Mouse (Mus musculus) hindbrain, embryonic 13.5 days (tissue): ENCODE results near the gene Gm49336. TPM values are rescaled to one million over a fixed set of nuclear protein-coding genes. Genes with fewer than 3 reads are reported as not detected.

Experiments
- ATAC-seq: fragments of 200-750 bp; cut with Nextera tagmentation; 2 replicates; pipeline ENCODE4 v1.8.0; 2017; ENCODE audit warnings: moderate TSS enrichment; ENCODE audit not compliant: low FRiP score
- H3K27ac ChIP-seq: fragments of 300-500 bp; sonication (generic); 2 replicates; pipeline ENCODE4 v1.5.1; 2015; ENCODE audit warnings: inconsistent platforms, mild to moderate bottlenecking, moderate library complexity
- H3K27me3 ChIP-seq: fragments of 300-500 bp; sonication (generic); 2 replicates; pipeline ENCODE4 v1.6.1; 2015; ENCODE audit warnings: mild to moderate bottlenecking, inconsistent platforms
- H3K36me3 ChIP-seq: fragments of 300-500 bp; sonication (generic); 2 replicates; pipeline ENCODE4 v1.6.1; 2015; ENCODE audit warnings: mild to moderate bottlenecking, inconsistent platforms
- H3K4me1 ChIP-seq: fragments of 300-500 bp; sonication (generic); replicated peaks from 2 replicates; pipeline ENCODE4 v1.6.1; 2015; ENCODE audit warnings: inconsistent platforms
- H3K4me2 ChIP-seq: fragments of 300-500 bp; sonication (generic); 2 replicates; pipeline ENCODE4 v1.6.1; 2015; ENCODE audit warnings: inconsistent platforms, mild to moderate bottlenecking, moderate library complexity
- H3K4me3 ChIP-seq: fragments of 300-500 bp; sonication (generic); 2 replicates; pipeline ENCODE4 v1.5.1; 2015; ENCODE audit warnings: mild to moderate bottlenecking, inconsistent platforms
- H3K9ac ChIP-seq: fragments of 300-500 bp; sonication (generic); 2 replicates; pipeline ENCODE4 v1.6.1; 2015; ENCODE audit warnings: mild to moderate bottlenecking, inconsistent platforms
- H3K9me3 ChIP-seq: fragments of 300-500 bp; sonication (generic); 2 replicates; pipeline ENCODE4 v1.6.1; 2016; ENCODE audit warnings: inconsistent platforms
- WGBS: fragments of 180-500 bp; shearing (Covaris S2); methylation state at CpG from one replicate; pipeline ENCODE4 v1.1.7; 2015; 5-methylcytosine and 5-hydroxymethylcytosine counted together
- polyA plus RNA-seq: library from polyadenylated mRNA; unstranded; fragments of >200 nt; fragmentation: Nextera tagmentation; extraction: Ambion mirVana; gene quantifications from 2 replicates; pipeline ENCODE4 v1.2.1, GENCODE M21; 2015

The Gm49336 gene
- polyA plus RNA-seq: 51.7 and 52.1 TPM in 2 replicates

DNA sequence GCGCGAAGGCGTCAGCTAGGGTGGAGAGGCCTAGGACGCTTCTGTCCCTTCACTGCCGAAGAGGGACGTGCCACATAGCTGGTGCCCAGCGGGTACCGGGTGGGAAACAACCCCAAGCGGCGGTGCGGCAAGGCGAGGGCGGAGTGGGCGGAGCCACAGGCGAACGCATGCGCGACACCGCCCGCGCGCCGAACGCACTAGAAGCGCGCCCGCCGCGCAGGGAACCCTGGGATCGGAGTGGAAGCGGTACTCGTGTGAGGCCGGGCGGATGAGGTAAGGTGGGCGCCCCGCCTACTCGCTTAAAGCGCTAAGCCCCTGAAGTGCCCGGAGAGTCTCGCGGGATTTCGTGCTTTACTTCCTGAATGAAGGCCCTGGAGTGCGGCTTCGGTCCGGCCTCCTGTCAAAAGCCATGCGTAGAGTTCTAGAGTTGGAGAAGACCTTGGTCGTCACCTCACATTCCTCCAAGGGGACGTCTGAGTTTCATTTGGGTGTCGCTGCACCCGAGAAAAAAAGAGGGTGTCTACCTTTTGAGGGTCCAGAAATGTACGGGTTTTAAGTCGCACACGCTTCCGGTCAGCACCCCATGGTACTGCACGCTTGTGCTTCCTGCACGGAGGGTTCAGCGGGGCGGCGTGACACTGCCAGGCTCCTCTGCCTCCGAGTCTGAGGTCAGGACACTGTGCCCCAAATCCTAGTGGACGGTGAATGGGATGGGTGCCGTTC, at the start of gene Gm49336, which contains the start of gene Nupl1:
Gene Gm49336 (minus strand): TSS at position 227 of the 723 bp plus-strand sequence.
Gene Nupl1 (minus strand): TSS at position 151 of the 723 bp plus-strand sequence.
- no peaks in the 10 kb centered on the region for H3K27me3 ChIP-seq
- peak within 1 kb of the TSS; percentile 95 for H3K27ac ChIP-seq
- H3K4me2 ChIP-seq: peak within 1 kb of the TSS; percentile 68
- ATAC-seq: peak; percentile 100
- no peaks in the 10 kb centered on the region for H3K9me3 ChIP-seq
- H3K36me3 ChIP-seq: no peaks in the 10 kb centered on the region
- H3K9ac ChIP-seq: peak within 1 kb of the TSS; percentile 97
- under 1% methylated on average over 62 of the region's 62 CpGs for WGBS
- peaks cover 25% of the 10 kb centered on the region for H3K4me1 ChIP-seq
- peak within 1 kb of the TSS; percentile 93 for H3K4me3 ChIP-seq

- WGBS: 47% methylated on average over 6 of the region's 6 CpGs
- H3K4me2 ChIP-seq: no peak overlapping the region
- 0 out of 2 replicates have a peak, but pooled peaks cover 4% of the 10 kb centered on the region for H3K4me1 ChIP-seq
- H3K27ac ChIP-seq: no peak overlapping the region
- no peak for ATAC-seq
- no peak overlapping the region for H3K4me3 ChIP-seq
- no peaks in the 10 kb centered on the region for H3K27me3 ChIP-seq
- H3K9ac ChIP-seq: no peak overlapping the region
- no peaks in the 10 kb centered on the region for H3K9me3 ChIP-seq
- H3K36me3 ChIP-seq: peaks cover 40% of the 10 kb centered on the region
Observed at GRCm38 (mm10) chr14:60301024-60301423, 49.7 kb upstream of the Gm49336 start.

DNA sequence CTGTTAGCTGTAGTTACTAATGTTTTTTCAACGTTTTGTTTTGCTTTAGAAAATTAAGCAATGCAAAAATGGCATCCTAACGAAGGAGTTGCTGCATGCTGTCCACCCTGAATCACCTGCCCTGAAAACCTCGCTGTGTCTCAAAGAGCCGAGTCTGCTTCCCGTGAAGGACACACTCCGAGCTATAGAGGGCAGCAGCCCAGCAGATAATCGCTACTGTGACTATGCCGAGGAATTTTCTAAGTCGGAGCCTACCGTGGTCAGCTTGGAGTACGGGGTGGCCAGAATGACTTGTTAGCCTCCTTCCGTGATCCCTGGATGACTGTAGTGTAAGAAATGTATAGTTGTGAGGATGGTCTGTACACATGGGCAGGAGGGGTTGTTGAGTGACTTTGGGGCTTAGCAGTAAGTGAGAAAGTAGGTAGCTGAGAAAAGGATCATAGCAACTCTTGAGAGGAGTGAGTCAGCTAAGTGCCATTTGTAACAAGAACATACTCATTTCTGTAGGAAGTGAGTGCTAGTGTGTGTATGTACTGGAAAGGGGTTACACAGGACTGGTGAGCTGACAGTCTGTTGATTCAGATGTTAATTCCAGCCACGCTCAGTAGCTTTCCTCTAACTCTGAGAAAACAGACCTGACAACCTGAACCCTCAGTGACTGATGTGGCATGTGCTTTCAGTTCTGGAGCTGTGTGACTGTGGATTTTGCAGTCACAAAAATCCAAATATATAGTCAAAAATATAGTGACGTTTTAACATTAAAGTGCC, 49.1 kb upstream of the Gm49336 start:
- H3K4me2 ChIP-seq: no peak overlapping the region

GRCm38 (mm10) chr14:60295531-60295930, 44.2 kb upstream of the Gm49336 start:
- WGBS: 100% methylated on average over 1 of the region's 1 CpGs
- no peaks in the 10 kb centered on the region for H3K9me3 ChIP-seq
- peaks cover 51% of the 10 kb centered on the region for H3K36me3 ChIP-seq
- H3K4me3 ChIP-seq: no peak overlapping the region
- no peaks in the 10 kb centered on the region for H3K27me3 ChIP-seq
- H3K27ac ChIP-seq: no peak overlapping the region
- H3K4me1 ChIP-seq: no peaks in the 10 kb centered on the region
- no peak for ATAC-seq
- H3K4me2 ChIP-seq: no peak overlapping the region
- no peak overlapping the region for H3K9ac ChIP-seq

More for the DNA sequence above, 49.1 kb upstream of the Gm49336 start:
- WGBS: 66% methylated on average over 14 of the region's 14 CpGs
- Histone ChIP-seq H3K9me3 (no peaks in the 10 kb centered on the region), H3K4me1 (0 out of 2 replicates have a peak, but pooled peaks cover 4% of the 10 kb centered on the region), H3K9ac (no peak overlapping the region), H3K36me3 (peaks cover 40% of the 10 kb centered on the region), H3K4me3 (no peak overlapping the region), H3K27ac (0 out of 2 replicates have a peak overlapping the region, but pooled peaks have one; percentile 5), H3K27me3 (no peaks in the 10 kb centered on the region)
- no peak for ATAC-seq

DNA sequence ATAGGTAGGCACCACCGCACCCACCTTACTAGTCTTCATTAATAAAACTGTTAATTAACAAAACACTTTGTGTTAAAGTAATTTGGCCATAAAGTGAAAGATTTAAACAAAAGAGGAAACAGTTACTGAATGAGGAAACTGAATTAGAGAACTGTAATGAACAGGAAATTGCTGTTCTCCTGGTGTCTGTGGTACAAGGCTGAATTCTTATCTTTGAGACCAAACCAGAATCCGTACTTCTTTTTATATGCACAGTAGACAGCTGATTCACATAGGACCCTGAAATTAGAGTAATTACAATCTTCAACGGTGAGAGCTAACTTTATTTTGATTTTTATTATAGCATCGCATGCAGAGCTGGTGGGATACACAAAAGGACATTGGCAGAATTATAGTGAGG, 39.1 kb upstream of the Gm49336 start:
- Histone ChIP-seq H3K9ac (no peak overlapping the region), H3K4me2 (no peak overlapping the region), H3K27ac (no peak overlapping the region), H3K9me3 (no peaks in the 10 kb centered on the region), H3K4me1 (no peaks in the 10 kb centered on the region), H3K36me3 (peaks cover 51% of the 10 kb centered on the region), H3K27me3 (no peaks in the 10 kb centered on the region), H3K4me3 (no peak overlapping the region)
- WGBS: 90% methylated on average over 4 of the region's 4 CpGs
- ATAC-seq: no peak

DNA sequence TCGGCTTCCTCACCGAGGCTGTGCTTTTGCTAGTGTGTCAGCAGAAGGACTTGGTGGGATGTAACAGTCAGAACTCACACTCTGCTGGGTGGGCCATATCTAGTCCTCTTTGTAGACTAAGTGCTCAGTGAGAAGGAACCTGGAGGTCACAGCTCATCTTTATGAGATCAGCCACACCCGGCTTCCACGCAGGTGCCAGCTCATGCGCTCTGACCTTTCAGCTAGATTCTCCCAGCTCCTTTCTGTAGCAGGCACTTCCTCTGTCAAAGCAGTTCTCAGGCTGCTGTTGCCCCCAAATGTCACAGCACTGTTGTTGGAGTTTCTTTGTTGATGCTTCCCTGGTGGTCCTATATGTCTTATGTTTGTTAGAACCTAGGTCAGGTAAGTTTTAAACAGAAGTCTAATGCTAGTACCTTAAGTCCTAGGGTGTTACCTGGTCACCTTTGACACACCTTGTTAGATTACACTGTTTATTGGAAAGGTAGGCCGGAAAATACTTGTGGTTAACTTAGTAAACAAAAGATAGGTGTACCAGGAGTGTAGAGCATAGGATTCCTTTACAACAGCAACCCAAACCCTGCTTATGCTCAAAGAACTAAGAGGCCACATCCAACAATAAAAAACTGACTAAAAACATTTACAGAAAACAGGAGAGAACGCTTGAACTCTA, 35.0 kb upstream of the Gm49336 start:
- no peak overlapping the region for H3K4me3 ChIP-seq
- H3K27me3 ChIP-seq: no peaks in the 10 kb centered on the region
- H3K9me3 ChIP-seq: no peaks in the 10 kb centered on the region
- WGBS: 89% methylated on average over 7 of the region's 7 CpGs
- no peak overlapping the region for H3K27ac ChIP-seq
- no peak overlapping the region for H3K9ac ChIP-seq
- peaks cover 37% of the 10 kb centered on the region for H3K36me3 ChIP-seq
- no peaks in the 10 kb centered on the region for H3K4me1 ChIP-seq
- no peak for ATAC-seq
- no peak overlapping the region for H3K4me2 ChIP-seq

DNA sequence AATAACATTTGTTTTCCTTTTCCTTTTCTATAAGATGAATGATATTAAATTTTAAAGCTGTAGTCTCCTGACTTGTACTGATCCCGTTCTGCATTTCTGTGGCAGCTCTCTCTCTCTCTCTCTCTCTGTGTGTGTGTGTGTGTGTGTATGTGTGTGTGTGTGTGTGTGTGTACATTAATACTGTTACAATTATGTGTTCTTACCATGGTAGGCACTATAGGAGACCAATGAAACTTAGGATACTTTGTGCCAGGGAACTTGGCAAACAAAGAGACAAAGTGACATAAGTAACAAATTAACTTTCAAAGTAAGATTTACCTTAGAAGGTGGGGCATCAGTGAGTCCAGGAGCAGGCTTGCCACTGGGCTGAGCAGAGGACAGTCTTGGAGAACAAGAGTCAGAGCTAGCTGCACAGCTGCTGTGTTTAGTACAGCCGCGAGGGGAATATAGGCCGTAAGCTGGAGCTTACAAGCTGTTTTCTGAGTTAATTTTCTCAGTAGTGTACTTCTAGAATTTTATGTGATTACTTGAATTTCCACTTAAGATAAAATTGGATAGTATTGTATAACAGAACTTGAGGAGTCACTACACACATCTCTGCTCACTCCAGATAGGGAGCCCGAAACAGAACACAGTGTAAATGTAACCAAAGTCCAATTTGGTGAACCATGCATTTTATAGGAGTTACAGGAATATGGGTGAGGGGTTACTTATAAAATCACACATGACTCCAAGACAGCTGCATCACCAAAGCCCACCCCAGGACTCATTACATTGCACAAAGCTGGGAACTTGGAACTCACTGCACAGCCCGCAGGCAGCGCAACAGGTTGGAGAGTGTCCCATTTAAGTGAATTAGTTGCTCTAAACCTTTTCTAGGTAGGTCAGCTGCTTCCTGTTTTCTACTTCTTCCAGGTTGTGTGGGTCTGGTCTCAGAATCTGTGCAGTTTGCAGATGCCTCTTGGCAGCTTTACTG, 24.3 kb upstream of the Gm49336 start:
- no peak overlapping the region for H3K9ac ChIP-seq
- H3K27me3 ChIP-seq: no peaks in the 10 kb centered on the region
- H3K27ac ChIP-seq: no peak overlapping the region
- WGBS: 92% methylated on average over 7 of the region's 7 CpGs
- 0 out of 2 replicates have a peak, but pooled peaks cover 5% of the 10 kb centered on the region for H3K36me3 ChIP-seq
- ATAC-seq: no peak
- H3K9me3 ChIP-seq: no peaks in the 10 kb centered on the region
- no peak overlapping the region for H3K4me2 ChIP-seq
- no peaks in the 10 kb centered on the region for H3K4me1 ChIP-seq
- H3K4me3 ChIP-seq: no peak overlapping the region

DNA sequence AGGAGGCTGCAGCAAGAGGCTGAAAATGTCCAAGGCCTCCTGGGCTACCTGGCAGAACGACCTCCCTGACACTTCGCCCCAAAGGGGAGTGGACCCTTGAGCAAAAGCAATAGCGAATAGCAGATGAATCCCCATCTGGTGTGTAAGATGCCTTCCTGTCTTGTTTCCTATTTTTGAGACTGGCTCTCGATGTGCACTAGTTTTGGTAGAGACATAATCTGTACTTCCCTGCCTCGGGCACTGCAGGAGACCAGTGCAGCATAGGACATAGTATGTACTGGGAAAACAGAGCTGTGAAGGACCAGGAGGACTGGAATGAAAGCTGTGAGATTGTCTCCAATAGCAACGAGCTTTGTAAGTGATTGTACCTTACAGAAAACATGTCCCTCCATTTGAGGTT, 22.0 kb upstream of the Gm49336 start:
- H3K4me2 ChIP-seq: no peak overlapping the region
- peaks cover 5% of the 10 kb centered on the region; the same call in 1 of the 2 replicates for H3K4me1 ChIP-seq
- no peak overlapping the region for H3K4me3 ChIP-seq
- no peaks in the 10 kb centered on the region for H3K36me3 ChIP-seq
- ATAC-seq: no peak
- H3K27me3 ChIP-seq: no peaks in the 10 kb centered on the region
- H3K27ac ChIP-seq: no peak overlapping the region
- 79% methylated on average over 6 of the region's 6 CpGs for WGBS
- H3K9me3 ChIP-seq: no peaks in the 10 kb centered on the region
- no peak overlapping the region for H3K9ac ChIP-seq

GRCm38 (mm10) chr14:60269333-60269732, 18.0 kb upstream of the Gm49336 start:
- Histone ChIP-seq H3K36me3 (no peaks in the 10 kb centered on the region), H3K4me1 (peaks cover 29% of the 10 kb centered on the region), H3K27ac (no peak overlapping the region), H3K27me3 (no peaks in the 10 kb centered on the region), H3K4me2 (no peak overlapping the region), H3K4me3 (no peak overlapping the region), H3K9ac (no peak overlapping the region), H3K9me3 (no peaks in the 10 kb centered on the region)
- WGBS: 90% methylated on average over 6 of the region's 6 CpGs
- no peak for ATAC-seq

GRCm38 (mm10) chr14:60264990-60265876, 13.9 kb upstream of the Gm49336 start, which contains the start of gene Mtmr6:
TSS of gene Mtmr6 (plus strand) at chr14:60265228.
- under 1% methylated on average over 51 of the region's 51 CpGs for WGBS

More at GRCm38 (mm10) chr14:60264990-60265876, 13.9 kb upstream of the Gm49336 start, which contains the start of gene Mtmr6:
- H3K9me3 ChIP-seq: no peaks in the 10 kb centered on the region
- peak within 1 kb of the TSS; percentile 87 for H3K9ac ChIP-seq
- H3K4me3 ChIP-seq: peak within 1 kb of the TSS; percentile 72
- peak within 1 kb of the TSS; percentile 74 for H3K4me2 ChIP-seq
- 0 out of 2 replicates have a peak, but pooled peaks cover 3% of the 10 kb centered on the region for H3K27me3 ChIP-seq
- peak within 1 kb of the TSS; percentile 89 for H3K27ac ChIP-seq
- H3K4me1 ChIP-seq: peaks cover 29% of the 10 kb centered on the region
- peak; percentile 99 for ATAC-seq
- H3K36me3 ChIP-seq: no peaks in the 10 kb centered on the region
